Mouse (Mus musculus) testis, postnatal 10 days (tissue): Measurements from ENCODE around the gene Imp3.
"Not testable (repeated sequence)": the region's sequence is repeated elsewhere in the genome, so short reads cannot be mapped to it uniquely, and the experiment has no call there.

Experiments used
- DNase-seq: peaks from one replicate; pipeline ENCODE4 v3.0.0; 2021; ENCODE audit warnings: low spot score

The Imp3 gene

DNA sequence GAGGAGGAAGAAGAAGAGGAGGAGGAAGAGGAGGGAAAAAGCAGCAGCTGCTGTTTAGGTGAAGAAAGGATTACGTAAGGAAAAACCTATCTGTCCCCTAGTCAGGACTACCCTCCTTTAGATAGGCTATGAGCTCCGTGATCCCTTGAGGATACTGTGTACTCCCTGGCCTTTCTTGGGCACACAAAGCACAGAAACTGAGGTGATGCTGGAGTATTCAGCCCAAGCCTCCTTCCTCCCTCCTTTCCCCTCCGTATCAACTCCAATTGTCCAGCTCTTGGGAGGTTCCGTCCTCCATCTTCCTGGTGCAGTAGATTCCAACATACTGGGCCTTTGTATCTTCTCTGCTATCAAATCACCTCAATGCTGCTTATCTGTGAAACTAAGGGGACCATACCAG lies 14.5 kb upstream of the Imp3 start:
- no peak for DNase-seq

GRCm38 (mm10) chr9:56923841-56924650 lies 13.2 kb upstream of the Imp3 start:
- no peak for DNase-seq

GRCm38 (mm10) chr9:56924651-56925027 lies 12.6 kb upstream of the Imp3 start:
- DNase-seq, result peak; percentile 95

DNA sequence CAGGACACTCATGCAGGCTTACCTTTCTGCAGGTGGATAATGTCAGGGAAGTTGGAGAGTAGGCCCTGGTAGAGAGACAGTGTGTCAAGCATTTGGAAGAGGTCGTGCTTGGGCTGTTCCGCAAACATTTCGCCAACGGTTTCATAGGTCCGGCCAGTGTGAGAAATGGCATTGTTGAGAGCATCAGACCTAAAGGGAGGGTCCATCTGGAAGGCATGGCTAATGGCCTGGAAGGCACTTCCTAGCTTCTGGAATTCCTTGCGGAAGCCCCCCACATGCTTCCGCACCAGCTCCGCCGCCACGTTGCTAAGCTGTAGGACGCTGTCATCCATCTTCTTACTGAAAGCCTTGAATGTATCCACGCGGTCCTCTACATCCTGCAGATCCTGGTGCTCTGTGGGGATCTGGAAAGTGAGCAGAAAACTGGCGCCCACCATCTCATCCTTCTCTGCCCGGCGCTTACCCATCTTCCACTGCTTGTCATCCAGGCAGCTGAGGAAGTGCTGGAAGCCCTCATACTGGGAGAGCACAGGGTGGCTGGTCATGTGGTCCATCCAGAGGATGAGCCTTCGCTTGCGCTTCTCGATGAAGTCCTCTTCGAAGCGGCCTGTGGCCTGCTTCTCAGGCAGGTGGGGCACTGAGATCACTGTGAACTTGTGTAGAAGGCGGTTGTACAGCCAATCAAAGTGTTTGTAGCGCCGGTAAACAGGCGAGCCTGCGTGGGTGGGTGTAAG lies 11.8 kb upstream of the Imp3 start:
- peak; percentile 51 for DNase-seq

- no peak for DNase-seq
These were observed 11.3 kb upstream of the Imp3 start for GRCm38 (mm10) chr9:56926025-56926360.

GRCm38 (mm10) chr9:56926387-56926786 lies 10.9 kb upstream of the Imp3 start:
- no peak for DNase-seq

GRCm38 (mm10) chr9:56927191-56928012 lies 9.9 kb upstream of the Imp3 start:
- DNase-seq, result peak; percentile 61

- DNase-seq, result peak; percentile 97
These were observed 9.0 kb upstream of the Imp3 start, which contains the start of gene Snx33 for GRCm38 (mm10) chr9:56928041-56928811. Snx33 (minus strand) TSS chr9:56928371.

GRCm38 (mm10) chr9:56929496-56929895 lies 7.8 kb upstream of the Imp3 start:
- no peak for DNase-seq

GRCm38 (mm10) chr9:56930556-56930955 lies 6.7 kb upstream of the Imp3 start:
- DNase-seq, result no peak

- no peak for DNase-seq
These were observed 433 bp upstream of the Imp3 start for GRCm38 (mm10) chr9:56936861-56937222.

DNA sequence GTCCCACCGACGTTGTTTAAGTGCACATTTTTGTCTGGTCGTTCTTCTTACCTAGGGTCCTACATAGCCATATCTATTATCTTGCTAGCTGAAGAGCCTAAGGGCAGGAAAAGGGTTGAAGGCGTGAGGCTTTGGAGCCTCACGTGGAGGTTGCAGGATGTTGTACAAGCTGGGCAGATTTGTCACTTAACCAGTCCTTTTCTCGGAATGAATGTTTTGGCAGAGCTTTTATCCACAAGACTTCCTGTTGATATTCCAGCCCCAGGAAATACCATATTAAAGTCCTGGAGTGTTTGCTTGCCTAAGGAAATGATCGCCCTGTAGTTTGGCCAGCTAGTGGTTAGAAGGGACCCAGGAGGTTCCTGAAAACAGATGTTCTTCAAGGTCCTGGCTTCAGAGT lies 1.1 kb downstream of the Imp3 start:
- DNase-seq, result no peak

- peak; percentile 65 for DNase-seq
These were observed 10.2 kb downstream of the Imp3 start for GRCm38 (mm10) chr9:56947481-56947880.

DNA sequence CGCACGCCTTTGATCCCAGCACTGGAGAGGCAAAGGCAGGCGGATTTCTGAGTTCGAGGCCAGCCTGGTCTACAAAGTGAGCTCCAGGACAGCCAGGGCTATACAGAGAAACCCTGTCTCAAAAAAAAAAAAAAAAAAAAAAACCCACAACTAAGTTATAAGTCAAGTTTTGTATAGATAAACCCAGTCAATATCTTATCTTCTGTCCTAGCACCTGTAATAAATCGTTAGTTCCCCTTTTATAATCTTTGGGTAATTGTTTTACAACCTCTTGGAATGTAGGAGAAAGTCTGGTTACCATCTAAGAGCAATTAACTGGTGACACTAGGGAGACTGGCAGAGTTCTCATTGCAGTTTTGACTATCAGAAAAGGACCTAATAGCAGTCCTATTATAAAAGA lies 11.4 kb downstream of the Imp3 start:
- DNase-seq, result not testable (repeated sequence)

GRCm38 (mm10) chr9:56949767-56950166 lies 12.5 kb downstream of the Imp3 start:
- DNase-seq, result no peak

- peak; percentile 97 for DNase-seq
These were observed 13.4 kb downstream of the Imp3 start, which contains the start of gene Snupn for GRCm38 (mm10) chr9:56950414-56951400. Snupn (plus strand) TSS chr9:56950878.

DNA sequence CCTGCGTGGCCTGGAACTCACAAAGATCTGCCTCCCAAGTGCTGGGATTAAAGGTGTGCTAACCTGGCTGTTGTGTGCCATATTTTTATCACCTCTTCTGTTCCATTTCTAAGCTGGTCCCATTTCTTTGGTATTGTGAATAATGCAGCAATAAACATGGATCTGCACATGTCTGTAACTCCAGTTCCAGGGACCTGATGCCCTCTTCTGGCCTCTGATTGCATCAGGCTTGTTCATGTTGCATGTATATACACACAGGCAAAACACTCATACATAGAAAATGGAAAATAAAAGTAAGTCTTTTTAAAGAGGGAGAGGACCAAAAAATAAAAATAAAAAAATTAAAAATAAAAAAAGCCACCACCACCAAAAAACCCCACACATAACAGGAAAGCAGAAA lies 16.3 kb downstream of the Imp3 start:
- DNase-seq, result no peak

DNA sequence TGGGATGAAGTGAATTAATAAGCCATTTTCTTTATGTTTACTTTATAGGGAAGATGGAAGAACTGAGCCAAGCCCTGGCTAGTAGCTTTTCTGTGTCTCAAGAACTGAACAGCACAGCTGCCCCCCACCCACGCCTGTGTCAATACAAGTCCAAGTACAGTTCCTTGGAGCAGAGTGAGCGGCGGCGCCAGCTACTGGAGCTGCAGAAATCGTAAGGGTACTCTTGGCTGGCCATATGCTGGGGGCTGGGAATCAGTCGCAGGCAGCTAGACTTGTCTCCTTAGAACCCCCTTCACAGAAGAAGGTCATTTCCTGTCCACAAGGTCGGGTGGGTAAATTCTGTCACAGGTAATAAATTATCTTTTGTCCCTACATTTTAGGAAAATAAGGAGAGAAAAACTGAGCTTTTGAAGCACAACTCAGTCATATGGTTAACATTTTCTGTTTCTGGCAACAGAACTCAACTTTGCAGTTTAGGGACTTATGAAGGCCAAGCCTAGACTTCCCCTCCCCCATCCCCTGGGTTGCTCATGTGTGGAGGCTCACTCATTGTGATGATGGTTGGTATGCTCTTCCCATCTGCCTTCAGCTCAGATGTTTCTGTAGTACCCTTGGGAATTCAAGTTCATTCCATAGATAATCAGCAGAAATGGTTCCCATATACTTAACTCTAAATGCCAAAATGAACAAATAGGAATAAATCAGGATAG lies 19.8 kb downstream of the Imp3 start:
- DNase-seq, result no peak

DNA sequence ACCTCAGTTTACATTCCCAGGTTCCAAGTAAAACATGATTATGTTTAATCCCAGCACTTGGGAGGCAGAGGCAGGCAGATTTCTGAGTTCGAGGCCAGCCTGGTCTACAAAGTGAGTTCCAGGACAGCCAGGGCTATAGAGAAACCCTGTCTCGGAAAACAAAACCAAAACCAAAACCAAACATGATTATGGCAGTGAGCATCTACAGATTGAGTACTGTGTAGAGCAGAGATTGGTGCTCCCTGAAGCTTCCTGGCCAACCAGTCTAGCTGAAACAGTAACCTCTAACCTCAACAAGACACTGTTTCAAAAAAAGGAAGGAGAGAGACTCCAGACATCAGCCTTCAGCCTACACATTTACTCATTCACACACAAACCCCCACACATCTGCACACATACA lies 21.4 kb downstream of the Imp3 start:
- DNase-seq, result no peak

DNA sequence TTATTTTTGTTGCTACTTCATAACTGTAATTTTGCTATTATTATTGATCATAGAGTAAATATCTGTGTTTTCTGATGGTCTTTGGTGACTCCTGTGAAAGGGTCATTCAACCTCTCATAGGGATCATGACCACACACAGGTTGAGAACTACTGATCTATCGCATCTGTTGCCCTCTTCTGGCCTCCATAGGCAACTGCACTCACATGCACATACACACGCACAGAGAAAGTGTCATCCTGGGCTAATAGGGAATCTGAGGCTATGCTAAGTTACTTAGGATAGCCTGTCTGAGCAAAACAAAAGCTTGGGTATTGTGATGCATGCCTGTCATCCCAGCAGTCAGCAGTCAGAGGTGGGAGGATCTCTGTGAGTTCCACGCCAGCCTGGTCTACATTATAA lies 24.3 kb downstream of the Imp3 start:
- DNase-seq, result no peak
